In genomic region chr2:137117321-137117690, GRCm38 (mm10) we compare ENCODE assay signal across 9 mouse cellular contexts. TPM values are rescaled to one million over a fixed set of nuclear protein-coding genes. Genes with fewer than 3 reads are reported as not detected.
DNase-seq lines count a peak whose midpoint lies in the region; ATAC-seq and TF ChIP-seq lines count a peak whose summit lies in the region.
"Had no signal": no experiment of that assay in that cellular context is flagged by ENCODE, and none has a peak within 500 bp of the region (broad histone marks: within the 10 kb centered on the region; RNA-seq: fewer than 3 reads in every experiment).

No protein-coding gene starts in this region.

- H3K4me1 ChIP-seq in embryonic facial prominence, embryonic 11.5 days (ENCODE audit: control insufficient read depth, insufficient read depth, low read length), result no peaks in the 10 kb centered on the region
- H3K4me1 ChIP-seq in heart, adult 2 months (ENCODE audit: control insufficient read depth, insufficient read depth, low read length), result peaks cover 6% of the 10 kb centered on the region
- peaks cover 36% of the 10 kb centered on the region for H3K4me1 ChIP-seq in limb, embryonic 13.5 days
- H3K4me1 ChIP-seq in midbrain, embryonic 14.5 days (ENCODE audit: control insufficient read depth, insufficient read depth, low read length), result peaks cover 26% of the 10 kb centered on the region

- no peaks in the 10 kb centered on the region for H3K36me3 ChIP-seq in embryonic facial prominence, embryonic 11.5 days (replicated peaks; ENCODE audit: control insufficient read depth, insufficient read depth, low read depth, low read length)
- no peaks in the 10 kb centered on the region for H3K36me3 ChIP-seq in heart, adult 2 months (ENCODE audit: control insufficient read depth, insufficient read depth, low read length)
- no peaks in the 10 kb centered on the region for H3K36me3 ChIP-seq in limb, embryonic 13.5 days
- no peaks in the 10 kb centered on the region for H3K36me3 ChIP-seq in midbrain, embryonic 14.5 days (ENCODE audit: control insufficient read depth, insufficient read depth, low read length)

- H3K27ac ChIP-seq in embryonic facial prominence, embryonic 11.5 days (replicated peaks; ENCODE audit: low read depth, low read length), result peak overlapping the region; percentile 93
- peak overlapping the region; percentile 98 for H3K27ac ChIP-seq in heart, adult 2 months
- peak overlapping the region; percentile 99 for H3K27ac ChIP-seq in limb, embryonic 13.5 days
- peak overlapping the region; percentile 77 for H3K27ac ChIP-seq in midbrain, embryonic 14.5 days (replicated peaks; ENCODE audit: low read depth, low read length)

- H3K27me3 ChIP-seq in embryonic facial prominence, embryonic 11.5 days (ENCODE audit: control insufficient read depth, insufficient read depth, low read length), result no peaks in the 10 kb centered on the region; the same call in 1 of the 2 replicates
- H3K27me3 ChIP-seq in heart, adult 2 months (ENCODE audit: control insufficient read depth, insufficient read depth, low read length), result no peaks in the 10 kb centered on the region
- no peaks in the 10 kb centered on the region for H3K27me3 ChIP-seq in limb, embryonic 13.5 days
- no peaks in the 10 kb centered on the region for H3K27me3 ChIP-seq in midbrain, embryonic 14.5 days (ENCODE audit: control insufficient read depth, insufficient read depth, low read length)
- H3K27me3 ChIP-seq: CH12.LX had no signal

- peak; percentile 69 for ATAC-seq in embryonic facial prominence, embryonic 11.5 days (replicated peaks; ENCODE audit: insufficient number of reproducible peaks, low FRiP score, low TSS enrichment, low read depth)
- ATAC-seq in limb, embryonic 13.5 days (ENCODE audit: low FRiP score, low read depth), result peak; percentile 70
- ATAC-seq in midbrain, embryonic 14.5 days (ENCODE audit: low FRiP score, low TSS enrichment), result peak; percentile 67

- H3K4me2 ChIP-seq in embryonic facial prominence, embryonic 11.5 days (ENCODE audit: low read depth, low read length), result peak overlapping the region; percentile 69
- peak overlapping the region; percentile 93 for H3K4me2 ChIP-seq in limb, embryonic 13.5 days (replicated peaks)
- H3K4me2 ChIP-seq in midbrain, embryonic 14.5 days (ENCODE audit: low read length), result peak overlapping the region; percentile 97

- WGBS in embryonic facial prominence, embryonic 11.5 days, result under 1% methylated on average over 27 of the region's 33 CpGs
- under 1% methylated on average over 33 of the region's 33 CpGs for WGBS in heart, adult 2 months
- WGBS in limb, embryonic 13.5 days, result under 1% methylated on average over 33 of the region's 33 CpGs
- WGBS in midbrain, embryonic 14.5 days, result 0% methylated on average over 33 of the region's 33 CpGs

- no peak for TF ChIP-seq POLR2A in heart, adult 2 months (IDR thresholded peaks at IDR 0.05; ENCODE audit: insufficient read depth, low read depth, low read length)

- intact Hi-C loops in heart, adult 2 months (cut with DNase I), result loop anchor here (2.0 to 10.0 kb wide), 5 partner anchors 225 to 827 kb away; partner anchors contain the start of genes AL731706.1, Mkks and Slx4ip

- DNase-seq in layer of hippocampus, adult 11-12 months (ENCODE audit: low spot score), result peak; percentile 76
- no peak for DNase-seq in layer of hippocampus, adult 9-10 months (ENCODE audit: low spot score)
- DNase-seq in embryonic facial prominence, embryonic 11.5 days (ENCODE audit: low spot score), result peak; percentile 91
- peak; percentile 89 to 91 for DNase-seq in heart, adult 2 months
- peak; percentile 93 for DNase-seq in kidney, adult 18-20 months
- DNase-seq in midbrain, embryonic 14.5 days, result peak; percentile 89
- peak; percentile 32 to 70 for DNase-seq in spleen, postnatal 10 days (ENCODE audit: low spot score in 2 of 2)

- H3K4me3 ChIP-seq in embryonic facial prominence, embryonic 11.5 days (ENCODE audit: low read depth, low read length), result peak overlapping the region; percentile 73
- H3K4me3 ChIP-seq in heart, adult 2 months, result peak overlapping the region; percentile 93
- peak overlapping the region; percentile 72 for H3K4me3 ChIP-seq in limb, embryonic 13.5 days
- peak overlapping the region; percentile 60 for H3K4me3 ChIP-seq in midbrain, embryonic 14.5 days (replicated peaks; ENCODE audit: low read depth, low read length)

- TF ChIP-seq EP300 in heart, adult 2 months (IDR thresholded peaks at IDR 0.05; ENCODE audit: insufficient read depth, low read depth, low read length), result 0 out of 2 replicates have a peak, but pooled peaks have one; percentile 28

- TF ChIP-seq CTCF in heart, adult 2 months (IDR thresholded peaks at IDR 0.05), result peak; percentile 96

- H3K9me3 ChIP-seq in embryonic facial prominence, embryonic 11.5 days (replicated peaks; ENCODE audit: control insufficient read depth, low read length), result no peaks in the 10 kb centered on the region
- no peaks in the 10 kb centered on the region for H3K9me3 ChIP-seq in limb, embryonic 13.5 days
- no peaks in the 10 kb centered on the region for H3K9me3 ChIP-seq in midbrain, embryonic 14.5 days (ENCODE audit: control insufficient read depth, low read length)

- H3K79me2 ChIP-seq in heart, adult 2 months (replicated peaks; ENCODE audit: control insufficient read depth, insufficient read depth, low read length), result no peaks in the 10 kb centered on the region

- H3K9ac ChIP-seq in embryonic facial prominence, embryonic 11.5 days (replicated peaks; ENCODE audit: low read length), result peak overlapping the region; percentile 87
- peak overlapping the region; percentile 90 for H3K9ac ChIP-seq in heart, adult 2 months (ENCODE audit: low read depth, low read length)
- peak overlapping the region; percentile 91 for H3K9ac ChIP-seq in limb, embryonic 13.5 days
- peak overlapping the region; percentile 51 for H3K9ac ChIP-seq in midbrain, embryonic 14.5 days (replicated peaks; ENCODE audit: low read length)

RNA-seq across cellular contexts. Expression of gene Jag1, which starts 0.9 kb away (rescaled TPM):
- 14.2 and 15.8 TPM in 2 replicates for polyA plus RNA-seq in embryonic facial prominence, embryonic 11.5 days (2014; fragmentation: Nextera tagmentation; extraction: Ambion mirVana)
- 10 to 100 TPM in 1 of 2 experiments, 1 to 10 TPM in 1; 8.3 to 10.4 TPM for total RNA-seq in heart, adult 2 months (2021)
- 4.2 and 5.0 TPM in 2 replicates for polyA plus RNA-seq in heart, adult 2 months (2012; rRNA removed)
- 18.8 and 19.2 TPM in 2 replicates for polyA plus RNA-seq in limb, embryonic 13.5 days (2015; fragmentation: Nextera tagmentation; extraction: Ambion mirVana)
- polyA plus RNA-seq in midbrain, embryonic 14.5 days (2014; fragmentation: Nextera tagmentation; extraction: Ambion mirVana), result 9.5 and 18.4 TPM in 2 replicates
- total RNA-seq: CH12.LX had no signal
